Mouse (Mus musculus) liver, embryonic 13.5 days (tissue): ENCODE results near the gene Fam114a1. TPM values are rescaled to one million over a fixed set of nuclear protein-coding genes. Genes with fewer than 3 reads are reported as not detected.

Experiments
- ATAC-seq: fragments of 200-750 bp; cut with Nextera tagmentation; 2 replicates; pipeline ENCODE4 v1.8.0; 2017; ENCODE audit warnings: low read depth, mild to moderate bottlenecking, moderate number of reproducible peaks, moderate library complexity
- DNase-seq: peaks from one replicate; pipeline ENCODE4 v3.0.0; 2022
- H3K27ac ChIP-seq: fragments of 300-500 bp; sonication (generic); 2 replicates; pipeline ENCODE4 v1.5.1; 2015; ENCODE audit warnings: moderate library complexity, mild to moderate bottlenecking, inconsistent platforms
- H3K27me3 ChIP-seq: fragments of 300-500 bp; sonication (generic); 2 replicates; pipeline ENCODE4 v1.6.1; 2015; ENCODE audit warnings: mild to moderate bottlenecking, inconsistent platforms
- H3K36me3 ChIP-seq: fragments of 300-500 bp; sonication (generic); 2 replicates; pipeline ENCODE4 v1.6.1; 2015; ENCODE audit warnings: mild to moderate bottlenecking, inconsistent platforms
- H3K4me1 ChIP-seq: fragments of 300-500 bp; sonication (generic); replicated peaks from 2 replicates; pipeline ENCODE4 v1.6.1; 2015; ENCODE audit warnings: inconsistent platforms
- H3K4me2 ChIP-seq: fragments of 300-500 bp; sonication (generic); 2 replicates; pipeline ENCODE4 v1.6.1; 2015; ENCODE audit warnings: inconsistent platforms, mild to moderate bottlenecking, moderate library complexity
- H3K4me3 ChIP-seq: fragments of 300-500 bp; sonication (generic); replicated peaks from 2 replicates; pipeline ENCODE4 v1.5.1; 2015; ENCODE audit warnings: mild to moderate bottlenecking, inconsistent platforms
- H3K9ac ChIP-seq: fragments of 300-500 bp; sonication (generic); 2 replicates; pipeline ENCODE4 v1.6.1; 2015; ENCODE audit warnings: mild to moderate bottlenecking, inconsistent platforms
- H3K9me3 ChIP-seq: fragments of 300-500 bp; sonication (generic); replicated peaks from 2 replicates; pipeline ENCODE4 v1.6.1; 2016; ENCODE audit warnings: inconsistent platforms
- WGBS: fragments of 180-500 bp; shearing (Covaris S2); methylation state at CpG from one replicate; pipeline ENCODE4 v1.1.7; 2015; ENCODE audit not compliant: insufficient replicate concordance; 5-methylcytosine and 5-hydroxymethylcytosine counted together
- polyA plus RNA-seq: library from polyadenylated mRNA; unstranded; fragments of >200 nt; fragmentation: Nextera tagmentation; extraction: Ambion mirVana; gene quantifications from 2 replicates; pipeline ENCODE4 v1.2.1, GENCODE M21; 2015

Gene Fam114a1
- 12.3 and 14.7 TPM in 2 replicates for polyA plus RNA-seq

- Histone ChIP-seq H3K9me3 (no peaks in the 10 kb centered on the region), H3K9ac (peak within 1 kb of the TSS; percentile 69), H3K4me3 (peak within 1 kb of the TSS; percentile 65), H3K27ac (peak within 1 kb of the TSS; percentile 39), H3K27me3 (peaks cover 16% of the 10 kb centered on the region), H3K4me2 (peak within 1 kb of the TSS; percentile 77), H3K36me3 (no peaks in the 10 kb centered on the region), H3K4me1 (peaks cover 10% of the 10 kb centered on the region; the same call in 1 of the 2 replicates)
- ATAC-seq (peak; percentile 83), DNase-seq (peak; percentile 50)
- 3% methylated on average over 55 of the region's 68 CpGs for WGBS
Measured at GRCm38 (mm10) chr5:64969861-64970771, at the start of gene Fam114a1. Fam114a1 (plus strand) TSS chr5:64970071.

GRCm38 (mm10) chr5:64922891-64923381 lies 46.9 kb upstream of the Fam114a1 start:
- Histone ChIP-seq H3K9me3 (no peaks in the 10 kb centered on the region), H3K27me3 (no peaks in the 10 kb centered on the region), H3K9ac (no peak overlapping the region), H3K4me2 (no peak overlapping the region), H3K4me1 (0 out of 2 replicates have a peak, but pooled peaks cover 3% of the 10 kb centered on the region), H3K4me3 (no peak overlapping the region), H3K36me3 (no peaks in the 10 kb centered on the region), H3K27ac (no peak overlapping the region)
- WGBS, result 58% methylated on average over 5 of the region's 5 CpGs
- DNase-seq (no peak), ATAC-seq (no peak)

GRCm38 (mm10) chr5:64932215-64932614 lies 37.7 kb upstream of the Fam114a1 start:
- H3K9me3 ChIP-seq, result no peaks in the 10 kb centered on the region
- H3K27me3 ChIP-seq, result no peaks in the 10 kb centered on the region
- DNase-seq, result no peak
- no peaks in the 10 kb centered on the region for H3K36me3 ChIP-seq
- ATAC-seq, result no peak
- H3K4me3 ChIP-seq, result no peak overlapping the region
- H3K4me1 ChIP-seq, result no peaks in the 10 kb centered on the region
- 25% methylated on average over 3 of the region's 3 CpGs for WGBS
- H3K4me2 ChIP-seq, result no peak overlapping the region
- no peak overlapping the region for H3K27ac ChIP-seq
- no peak overlapping the region for H3K9ac ChIP-seq

- Histone ChIP-seq H3K4me2 (no peak overlapping the region), H3K9ac (no peak overlapping the region), H3K4me3 (no peak overlapping the region), H3K36me3 (no peaks in the 10 kb centered on the region), H3K9me3 (no peaks in the 10 kb centered on the region), H3K4me1 (no peaks in the 10 kb centered on the region), H3K27me3 (no peaks in the 10 kb centered on the region), H3K27ac (no peak overlapping the region)
- no peak for DNase-seq
- ATAC-seq, result no peak
- WGBS, result 78% methylated on average over 15 of the region's 15 CpGs
Measured at GRCm38 (mm10) chr5:64932775-64933174, 37.1 kb upstream of the Fam114a1 start.

GRCm38 (mm10) chr5:64951486-64951885 lies 18.4 kb upstream of the Fam114a1 start:
- H3K4me2 ChIP-seq, result no peak overlapping the region
- WGBS, result 74% methylated on average over 5 of the region's 5 CpGs
- H3K9ac ChIP-seq, result no peak overlapping the region
- H3K9me3 ChIP-seq, result no peaks in the 10 kb centered on the region
- DNase-seq (no peak), ATAC-seq (no peak)
- no peaks in the 10 kb centered on the region for H3K4me1 ChIP-seq
- no peaks in the 10 kb centered on the region for H3K27me3 ChIP-seq
- no peak overlapping the region for H3K4me3 ChIP-seq
- no peaks in the 10 kb centered on the region for H3K36me3 ChIP-seq
- H3K27ac ChIP-seq, result no peak overlapping the region

GRCm38 (mm10) chr5:64954931-64955330 lies 14.9 kb upstream of the Fam114a1 start:
- WGBS, result 70% methylated on average over 8 of the region's 8 CpGs
- no peaks in the 10 kb centered on the region for H3K36me3 ChIP-seq
- H3K4me2 ChIP-seq, result no peak overlapping the region
- DNase-seq (no peak), ATAC-seq (no peak)
- H3K4me3 ChIP-seq, result no peak overlapping the region
- no peak overlapping the region for H3K27ac ChIP-seq
- H3K4me1 ChIP-seq, result no peaks in the 10 kb centered on the region
- no peaks in the 10 kb centered on the region for H3K27me3 ChIP-seq
- H3K9me3 ChIP-seq, result no peaks in the 10 kb centered on the region
- H3K9ac ChIP-seq, result no peak overlapping the region

- no peak overlapping the region for H3K4me2 ChIP-seq
- no peaks in the 10 kb centered on the region for H3K9me3 ChIP-seq
- ATAC-seq (no peak), DNase-seq (no peak)
- H3K9ac ChIP-seq, result no peak overlapping the region
- no peak overlapping the region; the same call in 1 of the 2 replicates for H3K4me3 ChIP-seq
- no peaks in the 10 kb centered on the region for H3K36me3 ChIP-seq
- 47% methylated on average over 22 of the region's 22 CpGs for WGBS
- no peaks in the 10 kb centered on the region for H3K27me3 ChIP-seq
- H3K27ac ChIP-seq, result no peak overlapping the region
- no peaks in the 10 kb centered on the region; the same call in 1 of the 2 replicates for H3K4me1 ChIP-seq
Measured at GRCm38 (mm10) chr5:64958991-64959842, 10.7 kb upstream of the Fam114a1 start.

- Histone ChIP-seq H3K36me3 (no peaks in the 10 kb centered on the region), H3K4me3 (no peak within 1 kb of the TSS; the same call in 1 of the 2 replicates), H3K4me2 (no peak within 1 kb of the TSS), H3K4me1 (no peaks in the 10 kb centered on the region; the same call in 1 of the 2 replicates), H3K9ac (no peak within 1 kb of the TSS), H3K9me3 (no peaks in the 10 kb centered on the region), H3K27ac (no peak within 1 kb of the TSS), H3K27me3 (no peaks in the 10 kb centered on the region)
- ATAC-seq (no peak), DNase-seq (no peak)
- WGBS, result 51% methylated on average over 13 of the region's 13 CpGs
Measured at GRCm38 (mm10) chr5:64959843-64960230, 10.0 kb upstream of the Fam114a1 start, which contains the start of gene Tlr6. Tlr6 (minus strand) TSS chr5:64960097.

- no peak overlapping the region; the same call in 1 of the 2 replicates for H3K27ac ChIP-seq
- WGBS, result 50% methylated on average over 13 of the region's 13 CpGs
- no peak for ATAC-seq
- DNase-seq, result no peak
- no peaks in the 10 kb centered on the region for H3K36me3 ChIP-seq
- H3K9ac ChIP-seq, result no peak overlapping the region
- no peaks in the 10 kb centered on the region for H3K27me3 ChIP-seq
- H3K9me3 ChIP-seq, result no peaks in the 10 kb centered on the region
- H3K4me1 ChIP-seq, result no peaks in the 10 kb centered on the region; the same call in 1 of the 2 replicates
- no peak overlapping the region for H3K4me3 ChIP-seq
- no peak overlapping the region for H3K4me2 ChIP-seq
Measured at GRCm38 (mm10) chr5:64960857-64961391, 8.9 kb upstream of the Fam114a1 start.

- ATAC-seq (no peak), DNase-seq (no peak)
- Histone ChIP-seq H3K36me3 (no peaks in the 10 kb centered on the region), H3K9me3 (no peaks in the 10 kb centered on the region), H3K27ac (no peak overlapping the region), H3K4me3 (no peak overlapping the region), H3K9ac (no peak overlapping the region), H3K27me3 (no peaks in the 10 kb centered on the region), H3K4me2 (no peak overlapping the region), H3K4me1 (no peaks in the 10 kb centered on the region; the same call in 1 of the 2 replicates)
- WGBS, result 59% methylated on average over 5 of the region's 5 CpGs
Measured at GRCm38 (mm10) chr5:64963271-64963670, 6.6 kb upstream of the Fam114a1 start.

- no peaks in the 10 kb centered on the region; the same call in 1 of the 2 replicates for H3K4me1 ChIP-seq
- 67% methylated on average over 3 of the region's 3 CpGs for WGBS
Measured at GRCm38 (mm10) chr5:64963735-64964134, 6.1 kb upstream of the Fam114a1 start.

More at GRCm38 (mm10) chr5:64963735-64964134, 6.1 kb upstream of the Fam114a1 start:
- no peaks in the 10 kb centered on the region for H3K9me3 ChIP-seq
- no peak for ATAC-seq
- H3K9ac ChIP-seq, result no peak overlapping the region
- H3K27me3 ChIP-seq, result no peaks in the 10 kb centered on the region
- H3K4me2 ChIP-seq, result no peak overlapping the region
- H3K4me3 ChIP-seq, result no peak overlapping the region
- no peak overlapping the region for H3K27ac ChIP-seq
- H3K36me3 ChIP-seq, result no peaks in the 10 kb centered on the region
- no peak for DNase-seq
